Mouse (Mus musculus) MEL (cell line): ENCODE results near the gene Mmgt1. TPM values are rescaled to one million over a fixed set of nuclear protein-coding genes. Genes with fewer than 3 reads are reported as not detected.

ENCODE experiments used
- DNase-seq: peaks from one replicate; pipeline ENCODE4 v3.0.0; 2011; ENCODE audit warnings: low read depth, low spot score
- H3K27ac ChIP-seq: 2 replicates; pipeline ENCODE4 v1.5.1; 2012; ENCODE audit warnings: low read depth, mild to moderate bottlenecking, control low read depth, low read length, moderate library complexity; ENCODE audit not compliant: control insufficient read depth
- H3K27me3 ChIP-seq, 2 experiments: fragments of 150-350 bp in 1 of 2; sonication (generic) in 1 of 2; 2 replicates each; pipeline ENCODE4 v1.6.1; 2012; ENCODE audit warnings: low read length in 2 of 2, mild to moderate bottlenecking in 2 of 2, improper control_type of control experiment in 1 of 2, moderate library complexity in 1 of 2; ENCODE audit not compliant: insufficient read depth in 2 of 2, control insufficient read depth in 1 of 2
- H3K36me3 ChIP-seq, 2 experiments: 2 replicates each; pipeline ENCODE4 v1.6.1; 2012 to 2014; ENCODE audit warnings: low read length in 2 of 2, improper control_type of control experiment in 1 of 2, inconsistent platforms in 1 of 2, mild to moderate bottlenecking in 1 of 2; ENCODE audit not compliant: insufficient read depth in 2 of 2, control insufficient read depth in 1 of 2
- H3K4me1 ChIP-seq, 2 experiments: fragments of 150-350 bp in 1 of 2; sonication (generic) in 1 of 2; 2 replicates each; pipeline ENCODE4 v1.6.1; 2012; ENCODE audit warnings: low read length in 2 of 2, improper control_type of control experiment in 1 of 2, mild to moderate bottlenecking in 1 of 2; ENCODE audit not compliant: insufficient read depth in 2 of 2, control insufficient read depth in 1 of 2
- H3K4me3 ChIP-seq, 2 experiments: fragments of 150-350 bp in 1 of 2; sonication (generic) in 1 of 2; 2 replicates each; pipeline ENCODE4 v1.5.1; 2012; ENCODE audit warnings: low read depth in 2 of 2, low read length in 2 of 2, mild to moderate bottlenecking in 2 of 2, moderate library complexity in 2 of 2, control low read depth in 1 of 2, improper control_type of control experiment in 1 of 2; ENCODE audit not compliant: control insufficient read depth in 1 of 2, insufficient read depth in 1 of 2
- H3K79me2 ChIP-seq: 2 replicates; pipeline ENCODE4 v1.6.1; 2012; ENCODE audit warnings: mild to moderate bottlenecking, low read length, moderate library complexity; ENCODE audit not compliant: control insufficient read depth, poor library complexity, insufficient read depth
- H3K9ac ChIP-seq: 2 replicates; pipeline ENCODE4 v1.6.1; 2012; ENCODE audit warnings: low read depth, mild to moderate bottlenecking, control low read depth, low read length, moderate library complexity; ENCODE audit not compliant: control insufficient read depth, poor library complexity, severe bottlenecking
- H3K9me3 ChIP-seq: fragments of 150-350 bp; sonication (generic); replicated peaks from 2 replicates; pipeline ENCODE4 v1.6.1; 2012; ENCODE audit warnings: mild to moderate bottlenecking, low read length, improper control_type of control experiment, moderate library complexity; ENCODE audit not compliant: insufficient read depth
- CHD2 ChIP-seq: IDR thresholded peaks from 2 replicates; pipeline ENCODE4 v1.6.1; 2011; ENCODE audit warnings: low read length, improper control_type of control experiment
- E2F4 ChIP-seq: IDR thresholded peaks from 2 replicates; pipeline ENCODE4 v1.6.1; 2011; ENCODE audit warnings: low read depth, low read length, improper control_type of control experiment, borderline replicate concordance
- ELF1 ChIP-seq: IDR thresholded peaks from 2 replicates; pipeline ENCODE4 v1.6.1; 2014; ENCODE audit warnings: low read depth, mild to moderate bottlenecking, inconsistent platforms, low read length, improper control_type of control experiment, moderate library complexity
- EP300 ChIP-seq, 2 experiments: IDR thresholded peaks; 2 replicates each; pipeline ENCODE4 v1.6.1; 2011; ENCODE audit warnings: improper control_type of control experiment in 2 of 2, low read length in 2 of 2, low read depth in 1 of 2, mild to moderate bottlenecking in 1 of 2
- ETS1 ChIP-seq: IDR thresholded peaks from 2 replicates; pipeline ENCODE4 v1.6.1; 2012; ENCODE audit warnings: low read depth, mild to moderate bottlenecking, inconsistent platforms, low read length, improper control_type of control experiment, moderate library complexity
- HCFC1 ChIP-seq: IDR thresholded peaks from 2 replicates; pipeline ENCODE4 v1.6.1; 2012; ENCODE audit warnings: low read depth, mild to moderate bottlenecking, inconsistent platforms, low read length, improper control_type of control experiment, moderate library complexity
- KAT2A ChIP-seq: conservative IDR thresholded peaks from 2 replicates; pipeline ENCODE4 v1.6.1; 2012; ENCODE audit warnings: low read depth, low read length, improper control_type of control experiment, inconsistent platforms
- MAFK ChIP-seq: IDR thresholded peaks from 2 replicates; pipeline ENCODE4 v1.6.1; 2011; ENCODE audit warnings: low read depth, mild to moderate bottlenecking, low read length, improper control_type of control experiment, borderline replicate concordance
- MAX ChIP-seq: IDR thresholded peaks from 2 replicates; pipeline ENCODE4 v1.6.1; 2011; ENCODE audit warnings: low read length, improper control_type of control experiment
- MXI1 ChIP-seq: IDR thresholded peaks from 2 replicates; pipeline ENCODE4 v1.6.1; 2011; ENCODE audit warnings: mild to moderate bottlenecking, low read depth, low read length, improper control_type of control experiment
- MYB ChIP-seq: IDR thresholded peaks from 2 replicates; pipeline ENCODE4 v1.6.1; 2011; ENCODE audit warnings: mild to moderate bottlenecking, low read depth, low read length, improper control_type of control experiment
- NELFE ChIP-seq: IDR thresholded peaks from 2 replicates; pipeline ENCODE4 v1.6.1; 2011; ENCODE audit warnings: low read depth, low read length, improper control_type of control experiment
- NRF1 ChIP-seq: IDR thresholded peaks from 2 replicates; pipeline ENCODE4 v1.6.1; 2014; ENCODE audit warnings: low read depth, mild to moderate bottlenecking, inconsistent platforms, low read length, improper control_type of control experiment, moderate library complexity; ENCODE audit not compliant: poor library complexity, insufficient read depth, severe bottlenecking
- POLR2A ChIP-seq, 2 experiments: IDR thresholded peaks; 2 replicates each; pipeline ENCODE4 v1.6.1; 2011 to 2012; ENCODE audit warnings: low read length in 2 of 2, mild to moderate bottlenecking in 2 of 2, control low read depth in 1 of 2, improper control_type of control experiment in 1 of 2, low read depth in 1 of 2, moderate library complexity in 1 of 2; ENCODE audit not compliant: control insufficient read depth in 1 of 2, insufficient read depth in 1 of 2, poor library complexity in 1 of 2
- POLR2AphosphoS2 ChIP-seq: IDR thresholded peaks from 2 replicates; pipeline ENCODE4 v1.6.1; 2011; ENCODE audit warnings: low read length, improper control_type of control experiment
- POLR2AphosphoS5 ChIP-seq: IDR thresholded peaks from 2 replicates; pipeline ENCODE4 v1.6.1; 2012; ENCODE audit warnings: low read depth, borderline replicate concordance, mild to moderate bottlenecking, inconsistent platforms, low read length, moderate library complexity, mixed read lengths
- RCOR1 ChIP-seq: IDR thresholded peaks from 2 replicates; pipeline ENCODE4 v1.6.1; 2012; ENCODE audit warnings: low read depth, mild to moderate bottlenecking, inconsistent platforms, low read length, improper control_type of control experiment
- SIN3A ChIP-seq: IDR thresholded peaks from 2 replicates; pipeline ENCODE4 v1.6.1; 2012; ENCODE audit warnings: low read length, improper control_type of control experiment, inconsistent platforms
- SMC3 ChIP-seq: IDR thresholded peaks from 2 replicates; pipeline ENCODE4 v1.6.1; 2011; ENCODE audit warnings: low read depth, low read length, improper control_type of control experiment
- TBP ChIP-seq: IDR thresholded peaks from 2 replicates; pipeline ENCODE4 v1.8.0; 2011; ENCODE audit warnings: low read depth, low read length, improper control_type of control experiment
- UBTF ChIP-seq: IDR thresholded peaks from 2 replicates; pipeline ENCODE4 v1.6.1; 2012; ENCODE audit warnings: low read depth, mild to moderate bottlenecking, inconsistent platforms, low read length, improper control_type of control experiment, moderate library complexity, borderline replicate concordance; ENCODE audit not compliant: insufficient read depth
- USF1 ChIP-seq: IDR thresholded peaks from 2 replicates; pipeline ENCODE4 v1.6.1; 2014; ENCODE audit warnings: low read depth, mild to moderate bottlenecking, inconsistent platforms, low read length, improper control_type of control experiment, moderate library complexity
- USF2 ChIP-seq, 2 experiments: IDR thresholded peaks; 2 replicates each; pipeline ENCODE4 v1.6.1; 2011 to 2012; ENCODE audit warnings: improper control_type of control experiment in 2 of 2, low read length in 2 of 2, borderline replicate concordance in 1 of 2, inconsistent platforms in 1 of 2, low read depth in 1 of 2, mild to moderate bottlenecking in 1 of 2; ENCODE audit not compliant: insufficient read depth in 1 of 2
- ZC3H11A ChIP-seq: IDR thresholded peaks from 2 replicates; pipeline ENCODE4 v1.6.1; 2012; ENCODE audit warnings: low read depth, mild to moderate bottlenecking, inconsistent platforms, low read length, improper control_type of control experiment
- ZKSCAN1 ChIP-seq: IDR thresholded peaks from 2 replicates; pipeline ENCODE4 v1.6.1; 2012; ENCODE audit warnings: low read depth, mild to moderate bottlenecking, inconsistent platforms, low read length, improper control_type of control experiment, moderate library complexity
- ZMIZ1 ChIP-seq: IDR thresholded peaks from 2 replicates; pipeline ENCODE4 v1.6.1; 2012; ENCODE audit warnings: low read depth, mild to moderate bottlenecking, inconsistent platforms, low read length, improper control_type of control experiment, moderate library complexity
- polyA plus RNA-seq, 2 experiments: library from polyadenylated mRNA; stranded (reverse) in 1 of 2; unstranded in 1 of 2; fragments of >175 nt in 1 of 2; fragments of >200 nt in 1 of 2; gene quantifications; 2 replicates each; pipeline versions ENCODE4 v1.2.1 to v1.2.4; 2012; ENCODE audit warnings: low replicate concordance in 2 of 2, low read depth in 1 of 2; ENCODE audit not compliant: insufficient read length in 2 of 2, insufficient read depth in 1 of 2, missing spikeins in 1 of 2
- total RNA-seq: library from RNA; depleted of rRNA; stranded (reverse); fragments of 300-350 nt; gene quantifications from 2 replicates; pipeline ENCODE4 v1.2.3, GENCODE M21; 2012; rRNA removed

Mmgt1 gene
- total RNA-seq = 18.1 and 22.6 TPM in 2 replicates
- polyA plus RNA-seq = 10 to 100 TPM; 16.9 to 45.6 TPM

DNA sequence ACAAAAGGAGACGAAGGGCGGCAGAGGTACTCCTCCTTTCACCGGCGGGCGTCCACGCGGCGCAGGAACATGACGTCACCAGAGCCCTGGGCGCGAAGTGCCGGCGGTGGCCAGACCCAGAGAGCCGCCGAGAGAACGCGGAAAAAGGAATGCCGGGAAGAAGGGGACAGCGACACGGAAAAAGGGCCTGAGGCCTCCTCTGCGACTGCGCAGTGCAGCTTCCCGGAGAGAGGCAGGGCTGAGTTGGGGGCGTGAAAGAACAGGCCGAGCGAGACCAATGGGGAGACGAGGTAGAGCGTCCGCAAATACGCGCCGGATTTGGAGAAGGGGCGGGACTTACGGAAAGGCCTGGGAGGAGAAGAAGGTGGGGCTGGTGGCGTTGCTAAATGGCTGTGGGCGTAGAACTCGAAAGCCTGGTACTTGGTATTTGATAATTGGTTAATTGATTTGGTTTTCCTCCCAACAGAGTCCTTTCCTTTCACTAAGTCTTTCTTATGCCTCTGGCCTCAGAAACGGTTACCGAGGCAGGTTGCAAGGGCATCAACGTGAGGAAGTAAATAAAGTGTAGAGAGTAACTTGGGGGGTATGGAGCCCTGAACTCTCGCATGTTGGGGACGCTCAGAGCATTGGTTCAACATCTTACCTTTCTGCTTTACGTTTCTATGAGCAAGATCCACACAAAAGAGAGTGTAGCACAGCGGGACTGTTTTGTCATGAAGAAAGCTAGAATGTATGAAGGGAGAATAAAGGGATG is at the start of gene Mmgt1:
TSS of gene Mmgt1 (minus strand) at position 183 of the 754 bp plus-strand sequence.
- peak in 1 of 2 experiments; percentile 64; a peak in 2 of 4 replicates for TF ChIP-seq POLR2A (IDR thresholded peaks at IDR 0.05; ENCODE audit: control insufficient read depth in 1 of 2, insufficient read depth in 1 of 2, low read depth in 1 of 2, low read length in 2 of 2, poor library complexity in 1 of 2)
- TF ChIP-seq ELF1 = peak; percentile 98
- peak; percentile 81 for TF ChIP-seq SIN3A
- TF ChIP-seq KAT2A = peak; percentile 77; the same call in 1 of the 2 replicates
- TF ChIP-seq ETS1 = peak; percentile 34; the same call in 1 of the 2 replicates
- TF ChIP-seq TBP = peak; percentile 56; the same call in 1 of the 2 replicates
- no peak for TF ChIP-seq MAFK
- no peak for TF ChIP-seq POLR2AphosphoS5
- TF ChIP-seq NELFE = peak; percentile 37
- peak; percentile 5; the same call in 1 of the 2 replicates for TF ChIP-seq MAX
- no peak; the same call in 1 of the 2 replicates for TF ChIP-seq USF1
- peak; percentile 93 for TF ChIP-seq NRF1
- peak; percentile 96 for TF ChIP-seq HCFC1
- peak; percentile 31; the same call in 1 of the 2 replicates for TF ChIP-seq POLR2AphosphoS2
- TF ChIP-seq MXI1 = peak; percentile 71
- H3K36me3 ChIP-seq = peaks cover 0 to 3% of the 10 kb centered on the region in 2 experiments; a peak in 1 of 4 replicates

DNA sequence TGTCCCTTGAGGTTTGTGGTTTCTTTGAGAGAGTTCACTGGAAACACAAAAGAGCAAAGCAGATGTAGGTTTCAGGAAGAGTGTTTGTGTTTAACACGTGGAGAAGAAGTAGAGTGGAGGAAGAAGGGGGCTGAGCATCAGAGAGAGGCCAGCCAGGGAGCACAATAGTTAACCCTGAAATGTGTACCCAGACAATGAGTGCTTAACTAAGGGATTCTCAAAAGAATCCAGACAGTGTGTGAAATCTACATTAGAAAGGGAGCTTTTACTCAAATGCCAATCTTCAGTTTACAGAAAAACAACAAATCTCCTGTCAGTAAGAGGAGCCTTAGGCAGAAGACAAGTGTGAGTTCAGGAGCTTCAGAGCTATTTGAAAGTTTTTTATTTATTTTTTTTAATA is 42.2 kb upstream of the Mmgt1 start:
- DNase-seq = no peak
- Histone ChIP-seq H3K4me3 (no peak overlapping the region), H3K9me3 (no peaks in the 10 kb centered on the region), H3K36me3 (no peaks in the 10 kb centered on the region), H3K27me3 (no peaks in the 10 kb centered on the region), H3K79me2 (no peaks in the 10 kb centered on the region), H3K4me1 (no peaks in the 10 kb centered on the region)
- TF ChIP-seq ZC3H11A (no peak), KAT2A (no peak), UBTF (no peak), HCFC1 (no peak), E2F4 (no peak), CHD2 (no peak), TBP (no peak), ZKSCAN1 (no peak), POLR2A (IDR thresholded peaks at IDR 0.05; ENCODE audit: control insufficient read depth in 1 of 2, insufficient read depth in 1 of 2, low read depth in 1 of 2, low read length in 2 of 2, poor library complexity in 1 of 2) (no peak), SIN3A (no peak), MYB (no peak), ETS1 (no peak), RCOR1 (no peak), MAFK (no peak), ELF1 (no peak), ZMIZ1 (no peak), EP300 (IDR thresholded peaks at IDR 0.05; ENCODE audit: low read depth in 1 of 2, low read length in 2 of 2) (no peak), SMC3 (no peak), USF2 (IDR thresholded peaks at IDR 0.05; ENCODE audit: borderline replicate concordance in 1 of 2, insufficient read depth in 1 of 2, low read depth in 1 of 2, low read length in 2 of 2) (no peak), POLR2AphosphoS2 (no peak)
- TF ChIP-seq, all 39 proteins: peak for 0
- no peak overlapping the region for H3K27ac ChIP-seq
- H3K9ac ChIP-seq = no peak overlapping the region

More for the DNA sequence above, at the start of gene Mmgt1:
- Histone ChIP-seq H3K9ac (peak within 1 kb of the TSS; percentile 89), H3K9me3 (no peaks in the 10 kb centered on the region), H3K4me1 (peaks cover 0 to 5% of the 10 kb centered on the region in 2 experiments; a peak in 2 of 4 replicates), H3K27ac (peak within 1 kb of the TSS; percentile 50), H3K27me3 (no peaks in the 10 kb centered on the region), H3K4me3 (peak within 1 kb of the TSS; percentile 69 to 93), H3K79me2 (peaks cover 15% of the 10 kb centered on the region)
- DNase-seq = peak; percentile 95
